ENCODE assay signal across 8 mouse cellular contexts in genomic region chr1:158554020-158554505, GRCm38 (mm10).
DNase-seq lines count a peak whose midpoint lies in the region; ATAC-seq and TF ChIP-seq lines count a peak whose summit lies in the region.
"Had no signal": no experiment of that assay in that cellular context is flagged by ENCODE, and none has a peak within 500 bp of the region (broad histone marks: within the 10 kb centered on the region; RNA-seq: fewer than 3 reads in every experiment).

No protein-coding gene starts in this region.

- 19% methylated on average over 6 of the region's 6 CpGs for WGBS in lung, embryonic 16.5 days
- 20% methylated on average over 6 of the region's 6 CpGs for WGBS in lung, postnatal 0 days
- WGBS in stomach, postnatal 0 days = 25% methylated on average over 6 of the region's 6 CpGs

- H3K4me1 ChIP-seq in lung, embryonic 16.5 days (replicated peaks; ENCODE audit: control insufficient read depth, insufficient read depth, low read length) = peaks cover 4% of the 10 kb centered on the region
- no peaks in the 10 kb centered on the region for H3K4me1 ChIP-seq in lung, postnatal 0 days (ENCODE audit: insufficient read depth, low read depth, low read length)
- H3K4me1 ChIP-seq in stomach, postnatal 0 days (replicated peaks; ENCODE audit: control insufficient read depth, insufficient read depth) = no peaks in the 10 kb centered on the region
- H3K4me1 ChIP-seq: liver, embryonic 15.5 days had no signal

- no peak for TF ChIP-seq EP300 in lung, postnatal 0 days (IDR thresholded peaks at IDR 0.05)
- TF ChIP-seq EP300 in stomach, postnatal 0 days (optimal IDR thresholded peaks at IDR 0.05) = no peak

- H3K36me3 ChIP-seq in lung, embryonic 16.5 days (ENCODE audit: control insufficient read depth, insufficient read depth, low read length) = no peaks in the 10 kb centered on the region
- no peaks in the 10 kb centered on the region for H3K36me3 ChIP-seq in lung, postnatal 0 days (ENCODE audit: insufficient read depth, low read length)
- no peaks in the 10 kb centered on the region for H3K36me3 ChIP-seq in stomach, postnatal 0 days (ENCODE audit: control insufficient read depth, insufficient read depth, low read length)
- H3K36me3 ChIP-seq: liver, embryonic 15.5 days had no signal

- H3K4me2 ChIP-seq in lung, embryonic 16.5 days (ENCODE audit: low read depth, low read length) = 0 out of 2 replicates have a peak overlapping the region, but pooled peaks have one; percentile 27
- H3K4me2 ChIP-seq in lung, postnatal 0 days (replicated peaks; ENCODE audit: low read depth, low read length) = no peak overlapping the region
- H3K4me2 ChIP-seq in stomach, postnatal 0 days (replicated peaks; ENCODE audit: low read depth) = peak overlapping the region; percentile 15; the same call in 1 of the 2 replicates
- H3K4me2 ChIP-seq: liver, embryonic 15.5 days had no signal

- H3K27ac ChIP-seq in lung, embryonic 16.5 days (ENCODE audit: low read length) = no peak overlapping the region
- H3K27ac ChIP-seq in lung, postnatal 0 days (ENCODE audit: low read length) = no peak overlapping the region
- peak overlapping the region; percentile 13; the same call in 1 of the 2 replicates for H3K27ac ChIP-seq in stomach, postnatal 0 days (replicated peaks)
- H3K27ac ChIP-seq: liver, embryonic 15.5 days had no signal

- H3K27me3 ChIP-seq in lung, embryonic 16.5 days (ENCODE audit: control insufficient read depth, insufficient read depth, low read depth, low read length) = no peaks in the 10 kb centered on the region
- no peaks in the 10 kb centered on the region for H3K27me3 ChIP-seq in lung, postnatal 0 days (replicated peaks; ENCODE audit: insufficient read depth, low read length)
- H3K27me3 ChIP-seq in stomach, postnatal 0 days (ENCODE audit: control insufficient read depth, insufficient read depth, low read length) = no peaks in the 10 kb centered on the region
- H3K27me3 ChIP-seq: liver, embryonic 15.5 days had no signal

- no peak overlapping the region for H3K9ac ChIP-seq in lung, embryonic 16.5 days (ENCODE audit: low read length)
- no peak overlapping the region for H3K9ac ChIP-seq in lung, postnatal 0 days (replicated peaks; ENCODE audit: low read depth)
- no peak overlapping the region for H3K9ac ChIP-seq in stomach, postnatal 0 days (ENCODE audit: low read length)
- H3K9ac ChIP-seq: liver, embryonic 15.5 days had no signal

- ATAC-seq in lung, embryonic 16.5 days (ENCODE audit: low read depth) = peak; percentile 76
- ATAC-seq in lung, postnatal 0 days = no peak
- no peak; the same call in 1 of the 2 replicates for ATAC-seq in stomach, postnatal 0 days (ENCODE audit: low FRiP score, low TSS enrichment)
- no peak for ATAC-seq in megakaryocyte progenitor cell, adult 5-6 weeks (replicated peaks; ENCODE audit: poor library complexity)

- no peak for DNase-seq in lung, adult 18-20 months
- peak; percentile 18 for DNase-seq in forelimb bud, embryonic 11.5 days (ENCODE audit: low read depth, low spot score)
- peak; percentile 8 for DNase-seq in lung, postnatal 0 days (ENCODE audit: low spot score)
- DNase-seq in stomach, postnatal 0 days (ENCODE audit: low spot score) = peak; percentile 14
- no peak for DNase-seq in urinary bladder, postnatal 25 days (ENCODE audit: low spot score)

- no peak for TF ChIP-seq CTCF in lung, postnatal 0 days (IDR thresholded peaks at IDR 0.05)
- TF ChIP-seq CTCF in stomach, postnatal 0 days (IDR thresholded peaks at IDR 0.05; ENCODE audit: low read depth) = no peak

- H3K4me3 ChIP-seq in lung, embryonic 16.5 days (ENCODE audit: low read length) = no peak overlapping the region
- H3K4me3 ChIP-seq in lung, postnatal 0 days (ENCODE audit: low read depth, low read length) = no peak overlapping the region
- no peak overlapping the region; the same call in 1 of the 2 replicates for H3K4me3 ChIP-seq in stomach, postnatal 0 days (ENCODE audit: low read depth, low read length)
- H3K4me3 ChIP-seq: liver, embryonic 15.5 days had no signal

- no peaks in the 10 kb centered on the region for H3K9me3 ChIP-seq in lung, embryonic 16.5 days (ENCODE audit: control insufficient read depth, low read length)
- H3K9me3 ChIP-seq in lung, postnatal 0 days (ENCODE audit: low read length) = no peaks in the 10 kb centered on the region
- H3K9me3 ChIP-seq in stomach, postnatal 0 days (ENCODE audit: control insufficient read depth, low read length) = no peaks in the 10 kb centered on the region
- H3K9me3 ChIP-seq: liver, embryonic 15.5 days had no signal

Comparison
In these comparisons a context has a peak if more than half of its experiments do, and no peak if none do; other contexts are left out.
1. DNase-seq: peak in forelimb bud, embryonic 11.5 days (single experiment), lung, postnatal 0 days (single experiment) and stomach, postnatal 0 days (single experiment); none in lung, adult 18-20 months (0 of 2) and urinary bladder, postnatal 25 days (single experiment).